Mouse (Mus musculus) thymus, postnatal 0 days (tissue): ENCODE results near the gene Plekhm2. TPM values are rescaled to one million over a fixed set of nuclear protein-coding genes. Genes with fewer than 3 reads are reported as not detected.

Experiments used
- DNase-seq: peaks from one replicate; pipeline ENCODE4 v3.0.0-alpha.2; 2015; ENCODE audit warnings: low spot score
- polyA plus RNA-seq: library from polyadenylated mRNA; unstranded; fragments of >200 nt; fragmentation: Nextera tagmentation; extraction: Ambion mirVana; gene quantifications from 2 replicates; pipeline ENCODE4 v1.2.1, GENCODE M21; 2015

Gene Plekhm2
- polyA plus RNA-seq, 1 experiment from 2014 or later = 3.6 TPM

DNA sequence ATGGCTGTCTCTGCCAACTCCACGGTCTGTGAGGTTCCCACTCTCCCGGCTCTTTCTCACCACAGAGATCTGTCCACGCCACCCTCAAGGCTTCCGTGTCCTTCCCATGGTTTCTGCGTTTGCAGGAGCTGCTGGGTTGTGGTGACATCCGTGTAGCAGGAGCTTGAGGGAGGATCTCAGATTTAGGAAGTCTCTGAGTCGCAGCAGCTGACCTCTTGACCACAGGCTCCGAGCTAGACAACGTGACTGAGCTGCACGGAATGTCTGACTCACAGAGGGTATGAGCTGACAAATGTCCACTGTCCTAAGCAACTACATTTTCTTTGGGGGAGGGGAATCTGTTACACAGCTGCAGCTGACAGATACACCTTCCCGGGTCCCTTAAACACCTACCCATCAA, 58.8 kb downstream of the Plekhm2 start, which contains the start of gene Fblim1:
Fblim1 (minus strand) TSS at position 236 of the 400 bp plus-strand sequence.
- DNase-seq = no peak

DNA sequence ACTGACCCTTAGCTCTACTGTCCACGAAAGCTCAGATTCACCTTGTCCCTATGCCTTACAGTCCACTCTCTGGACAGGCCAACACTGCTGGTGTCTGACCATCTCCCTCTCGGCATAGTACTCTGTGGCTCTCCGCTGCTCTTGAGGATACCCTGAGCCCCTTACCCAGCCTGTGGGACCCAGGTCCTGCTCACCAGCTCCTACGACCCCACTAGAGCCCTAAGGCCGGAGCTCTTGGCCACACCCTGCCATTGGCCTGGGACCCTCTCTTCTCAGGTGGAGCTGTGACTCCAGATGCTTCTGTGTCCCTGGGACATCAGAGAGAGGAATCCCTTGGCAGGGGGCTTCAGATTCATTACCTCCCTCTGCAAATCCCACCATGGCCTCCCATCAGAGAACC, 59.3 kb downstream of the Plekhm2 start:
- DNase-seq = no peak

GRCm38 (mm10) chr4:141604493-141604892, 60.2 kb downstream of the Plekhm2 start:
- DNase-seq = no peak

DNA sequence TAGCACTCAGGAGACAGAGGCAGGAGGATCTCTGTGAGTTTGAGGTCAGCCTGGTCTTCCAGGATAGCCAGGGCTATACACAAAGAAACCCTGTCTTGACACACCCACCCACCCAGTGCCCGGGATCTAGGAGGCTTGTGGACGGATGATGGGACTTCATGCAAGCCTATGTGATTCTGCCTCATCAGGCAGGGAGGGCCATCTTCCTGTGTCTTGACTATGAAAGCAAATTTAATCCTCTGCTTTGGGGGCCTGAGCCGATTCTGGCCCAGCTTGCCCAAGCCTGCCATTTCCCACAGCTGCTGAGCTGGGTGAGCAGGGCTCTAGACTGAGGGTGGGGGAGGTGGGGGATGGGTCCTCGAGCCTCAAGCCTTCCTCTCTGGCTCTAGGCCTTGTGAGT, 60.8 kb downstream of the Plekhm2 start:
- DNase-seq = no peak

DNA sequence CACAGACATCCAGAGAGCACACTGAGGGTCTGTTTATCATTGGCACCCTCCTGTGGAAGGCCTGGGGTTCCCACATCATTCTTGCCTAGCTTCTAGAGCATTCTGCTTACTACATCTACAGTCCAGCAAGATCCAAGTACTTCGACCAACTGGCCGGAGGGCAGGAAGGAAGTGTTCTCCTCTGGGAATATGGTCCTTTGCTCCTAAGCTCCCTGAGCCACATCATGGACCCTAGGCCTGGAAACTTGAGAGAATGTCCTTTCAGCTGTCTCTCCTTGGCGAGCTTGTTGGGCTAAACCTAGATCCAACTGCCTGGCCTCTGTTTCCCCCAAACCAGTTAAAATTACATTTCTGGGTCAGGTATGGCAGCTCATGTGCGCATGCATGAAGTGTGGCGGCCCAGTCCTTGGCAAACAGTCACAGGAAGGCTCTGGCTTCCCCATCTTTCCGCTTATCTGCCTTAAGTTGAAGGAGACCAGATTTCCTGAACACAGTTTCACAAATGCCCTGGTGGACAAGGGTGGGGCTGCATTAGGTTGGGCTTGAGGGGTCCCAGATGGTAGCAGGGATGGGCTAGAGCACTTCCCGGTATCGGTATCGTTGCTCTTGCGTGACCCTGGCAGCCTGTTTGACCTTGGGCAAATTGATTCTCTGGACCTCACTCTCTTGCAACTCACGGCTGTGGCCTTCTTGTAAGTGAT, 62.0 kb downstream of the Plekhm2 start:
- no peak for DNase-seq

GRCm38 (mm10) chr4:141601148-141601862, 63.4 kb downstream of the Plekhm2 start:
- no peak for DNase-seq

GRCm38 (mm10) chr4:141600364-141600763, 64.3 kb downstream of the Plekhm2 start:
- DNase-seq = no peak

- DNase-seq = no peak
Measured at GRCm38 (mm10) chr4:141599251-141600141, 65.2 kb downstream of the Plekhm2 start.

- no peak for DNase-seq
Measured at GRCm38 (mm10) chr4:141598894-141599250, 65.8 kb downstream of the Plekhm2 start.

DNA sequence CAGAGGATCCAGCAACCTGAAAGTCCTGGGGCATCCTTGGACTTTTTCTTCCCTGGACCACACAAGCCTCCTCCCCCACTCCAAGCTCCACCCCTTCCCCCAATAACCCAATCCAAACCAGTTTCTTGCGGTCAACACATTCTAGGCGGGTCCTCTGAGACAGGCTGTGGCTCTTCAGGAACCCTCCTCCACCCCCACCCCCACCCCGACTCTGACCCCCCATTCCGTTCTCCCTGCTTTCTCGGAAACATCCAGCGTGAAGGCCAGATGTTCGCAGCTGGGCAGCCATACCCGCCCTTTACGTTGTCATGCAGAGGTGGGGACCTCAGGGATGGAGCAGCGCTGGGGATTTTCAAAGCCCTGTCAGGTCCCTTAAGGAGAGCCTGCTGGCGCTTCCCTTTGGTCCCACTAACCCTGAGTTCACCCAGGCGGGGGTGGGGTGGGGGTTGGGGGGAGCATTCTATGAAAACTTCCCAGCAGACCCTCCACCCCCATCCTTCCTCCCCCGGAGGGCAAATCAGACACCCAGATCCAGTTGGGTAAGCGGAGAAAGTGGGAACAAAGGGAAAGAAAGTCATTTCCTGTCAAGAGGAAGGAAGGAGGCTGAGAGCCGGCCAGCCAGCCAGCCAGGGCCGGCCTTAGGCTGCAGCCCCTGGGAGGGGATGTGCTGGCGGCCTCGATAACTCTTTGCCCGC, 66.4 kb downstream of the Plekhm2 start:
- no peak for DNase-seq

DNA sequence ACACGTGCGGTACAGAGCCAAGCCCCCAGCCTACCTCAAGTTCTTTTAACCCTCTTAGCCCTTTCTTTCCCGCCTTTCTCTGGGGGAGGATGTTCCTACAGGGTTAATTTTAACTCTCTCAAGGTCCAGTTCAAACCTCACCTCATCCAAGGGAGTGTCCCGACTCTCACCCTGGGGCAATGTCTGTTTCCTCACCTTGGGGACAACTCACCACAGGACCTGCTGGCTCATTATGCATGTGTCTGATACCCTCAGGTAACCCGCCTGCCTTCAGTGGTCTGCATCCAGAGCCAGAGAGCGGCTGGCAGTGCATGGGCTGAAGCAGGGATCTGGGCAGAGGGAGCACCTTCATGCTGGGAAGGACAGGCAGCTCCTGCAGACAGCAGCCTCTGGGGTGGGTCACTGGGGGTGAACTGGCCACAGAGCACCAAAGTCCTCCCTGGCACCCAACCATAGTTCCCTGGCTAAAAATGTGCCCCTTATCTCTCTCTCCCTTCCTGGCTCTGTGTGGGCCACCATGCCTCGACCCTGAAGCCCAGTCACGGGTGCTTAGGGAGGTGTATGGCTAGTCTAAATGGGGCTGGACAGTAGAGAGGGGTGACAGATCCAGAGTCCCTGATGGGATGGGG, 67.9 kb downstream of the Plekhm2 start:
- DNase-seq = no peak

DNA sequence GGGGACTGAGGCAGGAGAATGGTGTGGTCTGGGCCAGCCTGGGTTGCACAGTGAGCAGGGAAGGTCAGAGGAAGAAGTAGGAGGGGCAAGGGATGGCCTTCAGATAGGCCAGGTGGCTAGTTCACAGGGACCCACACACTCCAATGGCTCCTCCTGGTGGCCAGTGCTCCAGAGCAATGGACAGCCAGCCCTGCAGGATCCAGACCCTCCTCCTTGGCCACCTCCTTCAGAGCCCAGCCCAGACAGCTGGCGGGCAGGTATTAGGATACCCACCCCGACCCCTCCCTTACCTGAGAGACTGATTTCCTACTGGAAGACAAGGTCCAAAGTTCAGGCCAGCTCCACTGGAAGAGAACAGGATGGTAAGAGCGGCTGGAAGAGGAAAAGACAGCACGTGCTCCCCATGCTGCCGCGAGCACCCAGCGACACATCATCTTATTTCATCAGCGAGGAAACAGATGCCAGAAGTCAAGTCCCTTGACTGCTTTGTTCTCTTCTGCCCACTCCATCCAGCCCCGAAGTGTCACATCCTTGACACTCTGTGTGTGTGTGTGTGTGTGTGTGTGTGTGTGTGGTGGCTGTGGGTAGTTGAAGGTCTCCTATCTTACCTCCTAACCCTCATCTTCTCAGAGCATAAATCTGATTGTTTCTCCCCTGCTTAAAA, 69.0 kb downstream of the Plekhm2 start:
- DNase-seq = no peak

DNA sequence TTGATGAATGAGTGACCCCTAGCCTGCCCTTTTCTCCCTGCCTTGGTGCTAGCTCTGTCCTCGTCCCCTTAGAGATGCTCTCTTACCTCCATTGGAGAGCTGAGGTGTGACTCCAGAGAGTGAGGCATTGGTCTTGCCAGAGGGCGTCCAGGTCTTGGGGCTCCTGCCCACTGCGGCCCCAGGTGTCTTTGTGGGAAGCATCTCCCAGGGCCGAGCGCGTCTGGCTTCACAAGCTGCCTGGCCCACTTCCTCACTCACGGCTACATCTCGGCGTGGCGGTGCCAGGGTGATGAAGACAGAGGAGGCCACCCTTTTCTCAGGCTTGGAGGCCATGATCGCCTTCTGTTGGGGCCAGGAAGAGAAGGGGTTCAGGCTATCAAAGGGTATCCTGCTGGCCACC, 69.6 kb downstream of the Plekhm2 start:
- DNase-seq = no peak

GRCm38 (mm10) chr4:141591547-141591946, 73.2 kb downstream of the Plekhm2 start:
- peak; percentile 57 for DNase-seq

DNA sequence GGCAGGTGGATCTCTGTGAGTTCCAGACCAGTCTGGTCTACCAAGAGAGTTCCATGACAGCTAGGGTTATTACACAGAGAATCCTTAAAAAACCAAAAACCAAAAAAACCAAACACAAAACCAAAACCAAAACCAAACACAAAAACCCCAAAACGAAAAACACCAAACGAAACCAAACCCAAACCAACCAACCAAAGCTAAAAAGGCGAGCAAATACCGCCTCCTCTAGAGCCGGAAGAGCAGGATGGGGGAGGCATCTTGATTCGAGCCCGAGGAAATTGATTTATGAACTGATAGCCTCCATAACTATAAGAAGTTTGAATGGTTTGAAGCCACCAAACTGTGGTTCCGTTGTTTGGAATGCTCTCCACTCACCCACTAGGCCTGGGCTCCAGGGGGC, 80.8 kb downstream of the Plekhm2 start:
- DNase-seq = no peak

GRCm38 (mm10) chr4:141581051-141581450, 83.6 kb downstream of the Plekhm2 start:
- DNase-seq = no peak

- DNase-seq = no peak
Measured at GRCm38 (mm10) chr4:141578833-141579232, 85.9 kb downstream of the Plekhm2 start.

DNA sequence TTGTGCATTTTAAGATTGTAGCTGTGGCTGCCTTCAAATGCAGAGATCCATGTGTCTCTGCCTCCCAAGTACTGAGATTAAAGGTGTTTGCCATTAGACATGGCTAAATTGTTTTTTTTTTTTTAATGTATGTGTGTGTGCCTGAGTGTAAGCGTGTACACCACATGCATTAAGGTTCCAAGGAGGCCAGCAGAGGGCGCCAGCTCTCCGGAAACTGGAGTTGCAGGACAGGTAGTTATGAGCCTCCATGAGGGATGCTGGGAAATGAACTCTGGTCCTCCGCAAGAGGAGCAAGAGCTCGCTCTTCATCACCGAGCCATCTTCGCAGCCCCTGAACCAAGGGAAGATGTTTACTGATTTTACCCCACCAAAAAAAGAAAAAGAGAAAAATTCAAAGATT, 87.8 kb downstream of the Plekhm2 start:
- DNase-seq = no peak

- DNase-seq = no peak
Measured at GRCm38 (mm10) chr4:141576404-141576803, 88.3 kb downstream of the Plekhm2 start.
